Mouse (Mus musculus): Measurements from ENCODE around the gene Dmrt1.

Gene Dmrt1

DNA sequence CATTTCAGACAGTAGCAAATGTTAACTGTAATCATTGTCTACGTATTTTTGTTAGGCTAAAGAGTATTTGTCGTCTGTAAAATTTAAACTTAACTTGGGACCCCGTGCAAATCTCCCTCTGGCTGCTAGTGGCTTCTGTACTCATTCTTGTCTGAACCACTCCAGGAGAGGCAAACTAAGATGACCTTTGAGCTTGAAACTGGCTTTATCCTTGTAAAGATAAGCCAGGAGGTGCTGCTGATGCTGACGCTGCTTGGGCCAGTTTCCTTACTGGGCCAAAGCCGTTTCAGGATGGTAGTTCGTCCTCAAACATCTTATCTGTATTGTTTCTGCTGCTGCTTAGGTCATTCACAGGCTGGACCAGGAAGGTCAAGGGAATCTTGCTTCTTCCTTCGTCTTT, 64.4 kb downstream of the Dmrt1 start:
- in situ Hi-C loops (cut with MboI, MseI), result no loop called here

DNA sequence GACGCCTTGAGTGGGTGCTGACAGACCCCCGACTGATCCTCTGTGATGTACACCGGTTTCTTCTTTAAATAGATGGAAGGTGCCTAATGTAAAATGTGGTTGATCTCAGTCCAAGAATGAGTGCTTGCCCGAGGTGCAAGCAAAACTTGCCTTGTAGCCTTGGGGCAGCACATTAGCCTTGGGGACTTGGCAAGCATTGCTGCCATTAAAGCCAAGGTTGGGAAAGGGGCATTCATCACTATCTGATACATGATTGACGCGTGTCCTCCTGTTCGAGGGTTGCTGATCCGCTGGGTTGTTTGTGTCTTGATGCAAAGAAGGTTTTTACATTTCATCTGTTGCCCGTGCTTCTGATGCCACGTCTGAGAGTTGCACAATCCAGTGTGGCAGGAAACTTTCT, 69.0 kb downstream of the Dmrt1 start:
- in situ Hi-C loops (cut with MboI, MseI), result no loop called here

DNA sequence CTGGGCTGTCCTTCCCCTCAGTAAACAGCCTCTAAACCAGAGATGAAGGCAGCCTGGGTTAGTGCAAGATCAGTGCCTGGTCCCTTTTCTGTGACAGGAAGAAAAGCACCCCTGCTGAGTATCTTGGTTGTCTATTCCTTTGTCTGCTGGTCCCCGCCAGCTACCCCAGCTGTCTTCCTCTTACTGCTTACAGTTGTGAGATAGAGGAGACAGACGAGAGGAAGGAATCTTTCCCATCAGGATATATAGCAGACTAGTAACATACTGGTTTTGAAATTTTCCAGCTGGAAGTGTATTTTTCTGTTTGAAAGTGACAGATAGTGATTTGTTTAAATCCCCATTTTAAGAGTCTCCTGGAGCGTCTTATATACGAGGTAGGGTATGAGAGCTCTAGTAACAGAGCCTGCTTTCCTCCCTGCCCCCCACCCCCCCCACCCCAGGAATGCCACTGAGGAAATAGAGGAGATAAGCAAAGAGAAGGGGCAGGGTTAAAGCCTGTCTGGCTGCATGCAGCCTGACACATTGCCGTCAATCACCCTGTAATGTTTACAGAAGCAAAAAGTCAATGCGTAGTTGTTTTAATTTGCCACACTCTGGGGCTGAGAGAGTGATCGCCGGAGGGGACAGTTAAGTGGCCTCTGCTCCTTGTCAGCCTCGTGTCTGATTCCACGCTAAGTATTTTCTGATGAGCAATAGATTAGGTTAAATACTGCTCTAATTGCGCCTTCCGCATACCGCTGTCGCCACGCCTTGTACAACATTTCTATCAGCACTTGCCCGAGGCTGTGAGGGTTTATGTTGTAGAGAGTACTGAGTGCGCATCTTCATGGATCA, 69.8 kb downstream of the Dmrt1 start:
- in situ Hi-C loops (cut with MboI, MseI), result no loop called here

DNA sequence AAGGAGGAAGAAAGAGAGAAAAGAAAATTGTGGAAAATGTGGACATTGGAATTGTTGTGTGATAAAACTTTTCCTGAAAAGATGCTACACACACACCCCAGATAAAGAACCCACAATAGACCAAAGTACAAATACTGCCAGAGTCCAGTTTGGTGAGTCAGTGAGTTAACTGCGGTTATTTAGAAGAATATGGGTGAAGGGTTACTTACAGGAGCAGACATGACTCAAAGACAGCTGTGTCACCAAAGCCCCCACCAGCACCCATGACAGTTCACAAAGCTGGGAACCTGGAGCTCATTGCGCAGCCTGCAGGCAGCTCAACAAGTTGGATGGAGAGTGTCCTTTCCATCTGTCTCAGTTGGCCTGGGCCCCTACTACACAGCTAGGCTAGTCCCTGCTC, 72.9 kb downstream of the Dmrt1 start:
- in situ Hi-C loops (cut with MboI, MseI), result no loop called here

DNA sequence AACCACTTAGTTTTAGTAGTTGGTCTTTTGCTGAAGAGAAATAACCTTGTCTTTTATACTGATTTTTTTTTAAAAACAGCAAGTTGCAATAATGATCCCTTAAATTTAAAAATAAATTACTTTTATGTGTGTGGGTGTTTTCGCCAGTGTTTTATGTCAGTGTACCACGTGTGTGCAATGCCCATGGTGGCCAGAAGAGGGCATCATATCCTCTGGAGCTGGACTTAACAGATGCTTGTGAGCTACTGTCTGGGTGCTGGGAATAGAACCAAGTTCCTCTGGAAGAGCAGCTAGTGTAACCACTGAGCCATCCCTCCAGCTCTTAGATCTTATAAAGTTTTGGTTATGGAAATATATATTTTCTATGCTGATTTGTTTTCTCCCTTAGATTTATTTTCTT, 74.0 kb downstream of the Dmrt1 start:
- in situ Hi-C loops (cut with MboI, MseI), result no loop called here

DNA sequence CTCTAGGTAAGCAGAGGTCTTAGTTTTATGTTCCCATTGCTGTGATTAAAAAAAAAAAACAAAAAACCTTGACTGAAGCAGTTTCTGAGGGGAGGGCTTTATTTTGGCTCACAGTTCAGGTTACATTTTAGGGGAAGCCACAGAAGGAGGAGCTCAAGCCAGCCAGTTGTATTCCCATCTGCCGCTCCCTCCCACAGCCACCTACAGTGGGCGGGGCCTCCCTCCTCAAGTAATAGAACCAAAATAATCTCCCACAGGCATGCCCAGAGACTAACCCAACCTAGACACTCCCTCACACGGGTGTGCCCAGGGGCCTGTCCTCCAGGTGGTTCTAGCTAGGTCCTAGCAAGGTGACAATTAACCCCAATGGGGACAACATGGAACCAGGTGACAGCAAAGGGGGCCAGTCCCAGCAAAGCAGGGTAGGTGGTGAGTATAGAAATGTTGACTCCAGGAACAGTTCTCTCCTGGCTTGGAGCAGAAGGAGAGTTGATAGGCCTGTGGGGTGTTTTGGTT, 92.4 kb downstream of the Dmrt1 start:
- in situ Hi-C loops (cut with MboI, MseI), result no loop called here

DNA sequence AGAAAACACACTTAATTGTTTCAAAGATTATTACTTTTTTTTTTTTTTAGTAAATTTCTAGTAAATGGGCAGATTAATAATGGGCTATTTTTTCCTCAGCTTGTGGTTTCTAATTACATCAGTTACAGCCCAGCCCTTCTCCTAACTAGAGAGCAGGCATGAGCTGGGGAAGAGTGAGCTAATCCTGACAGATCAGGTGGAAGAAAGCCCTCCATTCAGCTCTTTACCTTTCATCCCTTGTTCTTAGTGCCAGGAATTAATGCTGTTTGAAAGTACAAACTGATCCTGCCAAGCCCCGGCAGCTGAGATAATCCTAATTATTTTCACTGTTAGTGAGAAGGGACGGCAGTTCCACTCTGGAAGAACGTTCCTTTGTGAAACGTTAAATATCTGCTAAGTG, 93.2 kb downstream of the Dmrt1 start:
- in situ Hi-C loops (cut with MboI, MseI), result no loop called here

DNA sequence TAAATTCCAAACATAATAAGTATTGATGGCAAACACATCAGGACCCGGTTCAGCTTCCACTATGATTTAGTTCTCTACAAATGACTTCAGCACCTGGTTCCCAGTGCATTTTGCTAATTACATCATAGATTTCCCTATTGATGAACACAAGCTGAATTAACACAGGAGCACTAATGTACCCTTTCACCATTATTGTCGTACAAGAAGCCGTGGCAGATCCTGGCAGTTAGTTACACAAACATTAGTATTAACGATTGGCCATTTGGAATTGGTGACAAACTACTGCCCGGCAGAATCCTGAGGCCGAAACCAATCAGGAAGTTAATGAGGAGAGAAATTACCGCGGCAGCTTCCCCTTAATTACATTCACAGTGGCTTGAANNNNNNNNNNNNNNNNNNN, 96.5 kb downstream of the Dmrt1 start:
- in situ Hi-C loops (cut with MboI, MseI), result loop anchor here (25.0 kb wide), 1 partner anchor 715 kb away; the partner anchor contains the start of gene Gm10053

DNA sequence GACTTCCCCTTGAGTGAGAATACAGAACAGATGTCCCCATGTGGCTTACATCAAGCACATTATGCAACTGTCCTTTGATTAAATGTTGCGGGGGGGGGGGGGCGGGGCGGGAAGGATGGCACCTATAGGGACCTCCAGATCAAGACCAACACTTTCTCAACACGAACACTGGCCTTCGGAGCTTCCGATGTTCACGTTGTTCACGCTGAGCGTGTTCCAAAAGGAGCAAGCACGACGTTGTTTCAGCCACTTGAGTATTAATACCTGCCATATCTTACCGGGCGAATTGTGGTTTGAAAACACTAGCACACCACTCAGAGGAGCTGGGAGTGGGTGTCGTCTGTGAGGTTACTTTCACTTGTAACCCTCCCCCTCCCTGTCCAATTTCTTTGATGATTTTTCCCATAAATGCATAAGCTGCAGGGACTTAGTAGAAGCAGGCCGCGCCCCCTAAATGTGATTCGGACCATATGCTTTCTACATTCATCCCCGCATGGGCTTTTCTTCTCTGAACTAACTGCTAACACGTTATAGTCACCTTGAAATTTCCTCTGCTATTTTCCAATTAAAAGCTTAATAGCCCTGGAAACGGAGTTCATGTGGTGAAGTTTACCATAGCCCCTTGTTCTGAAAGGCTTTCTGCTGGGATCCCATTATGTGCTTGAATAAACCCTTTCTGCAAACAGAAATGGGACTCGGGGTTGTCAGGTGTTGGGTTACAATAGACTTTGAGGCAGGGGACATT, 102.2 kb downstream of the Dmrt1 start:
- in situ Hi-C loops (cut with MboI, MseI), result loop anchor here (25.0 kb wide), 1 partner anchor 720 kb away; the partner anchor contains the start of gene Gm10053

DNA sequence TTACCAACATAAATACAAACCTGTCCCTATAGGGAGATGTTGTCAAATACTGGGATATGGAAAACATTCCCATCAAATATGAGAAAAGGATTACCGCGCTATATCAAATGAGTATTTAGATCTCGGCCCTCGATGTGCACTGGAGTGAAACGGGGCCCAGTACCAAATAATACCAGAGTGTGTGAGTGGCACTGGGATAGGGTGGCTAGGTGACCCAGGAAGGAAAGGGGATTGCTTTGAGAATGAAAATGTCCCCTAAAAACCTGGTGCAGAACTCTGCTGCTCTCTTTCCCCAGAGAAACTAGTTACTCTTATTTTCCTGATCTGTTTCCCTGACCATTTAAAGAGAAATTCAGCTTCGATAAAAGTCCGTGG, 102.8 kb downstream of the Dmrt1 start:
- in situ Hi-C loops (cut with MboI, MseI), result loop anchor here (25.0 kb wide), 1 partner anchor 721 kb away; the partner anchor contains the start of gene Gm10053

DNA sequence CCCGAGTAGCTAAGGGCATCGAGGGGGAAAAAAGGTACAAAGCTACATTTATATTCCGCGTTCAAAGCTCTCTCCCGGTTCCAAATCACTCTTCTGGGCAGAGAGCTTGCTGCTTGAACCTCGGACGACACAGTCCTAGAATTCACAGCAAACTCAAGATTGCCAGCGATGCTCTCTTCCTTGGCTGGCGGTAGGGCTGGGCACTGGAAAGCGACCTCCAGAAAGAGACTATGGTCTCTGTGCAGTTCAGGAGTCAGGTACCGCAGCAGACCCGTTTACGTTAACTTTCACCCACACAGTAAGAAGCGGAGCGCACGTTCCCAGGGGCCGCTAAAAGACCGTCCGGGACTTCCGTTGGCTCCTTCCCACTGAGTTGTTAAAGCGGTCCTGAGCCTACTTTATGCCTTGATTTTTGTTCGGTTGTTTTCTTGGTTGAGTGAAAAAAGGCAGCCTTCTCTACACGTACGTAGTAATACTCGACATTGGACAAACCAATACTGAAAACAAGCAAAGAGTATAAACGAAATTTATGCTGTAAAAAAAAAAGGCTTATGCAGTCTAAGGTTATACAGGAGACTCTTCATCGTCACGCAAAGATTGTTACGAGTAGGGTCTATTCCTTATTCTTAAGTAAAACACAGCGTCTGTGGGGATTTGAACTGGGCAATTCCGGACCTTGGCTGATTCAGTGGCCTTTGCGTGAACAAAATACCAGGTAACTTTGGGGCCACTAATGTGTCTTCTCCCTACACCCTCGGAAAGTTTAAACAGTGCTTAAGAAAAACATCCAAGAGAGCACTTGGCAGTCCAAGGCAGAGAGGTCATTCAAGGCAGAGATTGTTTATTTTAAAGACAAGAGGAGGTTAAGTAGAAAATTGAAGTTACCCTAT, 103.8 kb downstream of the Dmrt1 start:
- in situ Hi-C loops (cut with MboI, MseI), result loop anchor here (25.0 kb wide), 1 partner anchor 722 kb away; the partner anchor contains the start of gene Gm10053

DNA sequence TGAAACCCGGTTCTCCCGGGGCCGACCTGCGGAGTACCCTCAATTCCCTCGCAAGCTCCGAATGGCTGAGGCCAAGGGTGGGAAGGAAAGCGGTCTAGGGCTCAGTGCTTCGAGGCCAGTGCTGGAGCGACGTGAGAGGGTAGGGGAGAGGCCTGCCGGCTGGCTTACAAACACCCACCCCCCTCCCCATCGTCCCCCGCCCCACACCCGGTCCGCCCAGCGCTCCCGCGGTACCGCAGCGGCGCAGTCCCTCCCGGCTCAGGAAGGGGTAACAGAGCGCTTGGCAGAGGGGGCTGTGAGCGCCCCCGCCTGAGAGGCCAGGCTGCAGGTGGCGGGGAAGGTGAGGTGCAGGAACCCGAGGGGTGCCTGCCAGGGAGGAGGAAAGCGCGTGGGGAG, 104.6 kb downstream of the Dmrt1 start, which contains the start of gene Dmrt3:
Dmrt3 (plus strand) TSS at position 287 of the 396 bp plus-strand sequence.
- in situ Hi-C loops (cut with MboI, MseI), result loop anchor here (25.0 kb wide), 1 partner anchor 723 kb away; the partner anchor contains the start of gene Gm10053

DNA sequence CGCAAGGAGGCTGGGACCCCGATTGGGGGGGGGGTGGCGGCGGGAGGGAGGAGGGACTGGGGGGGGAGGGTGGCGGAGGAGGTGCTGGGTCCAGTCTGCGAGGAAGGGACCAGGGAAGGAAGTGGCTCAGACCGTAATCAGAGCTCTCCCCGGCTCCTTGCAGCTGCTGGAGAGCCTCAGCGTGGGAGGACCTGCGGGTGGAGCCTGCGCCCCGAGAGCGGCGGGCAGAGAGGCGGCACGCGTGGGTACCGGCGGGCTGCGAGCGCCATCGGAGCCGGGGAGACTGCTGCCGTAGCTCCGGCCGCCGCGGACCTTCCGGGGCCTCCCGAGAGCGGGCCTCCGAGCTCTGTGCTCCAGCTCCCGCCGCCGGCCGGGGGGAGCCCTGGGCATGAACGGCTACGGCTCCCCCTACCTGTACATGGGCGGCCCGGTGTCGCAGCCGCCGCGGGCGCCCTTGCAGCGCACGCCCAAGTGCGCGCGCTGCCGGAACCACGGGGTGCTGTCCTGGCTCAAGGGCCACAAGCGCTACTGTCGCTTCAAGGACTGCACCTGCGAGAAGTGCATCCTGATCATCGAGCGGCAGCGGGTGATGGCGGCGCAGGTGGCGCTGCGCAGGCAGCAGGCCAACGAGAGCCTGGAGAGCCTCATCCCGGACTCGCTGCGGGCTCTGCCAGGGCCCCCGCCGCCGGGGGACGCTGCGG, 105.1 kb downstream of the Dmrt1 start:
- in situ Hi-C loops (cut with MboI, MseI), result loop anchor here (25.0 kb wide), 1 partner anchor 723 kb away; the partner anchor contains the start of gene Gm10053

DNA sequence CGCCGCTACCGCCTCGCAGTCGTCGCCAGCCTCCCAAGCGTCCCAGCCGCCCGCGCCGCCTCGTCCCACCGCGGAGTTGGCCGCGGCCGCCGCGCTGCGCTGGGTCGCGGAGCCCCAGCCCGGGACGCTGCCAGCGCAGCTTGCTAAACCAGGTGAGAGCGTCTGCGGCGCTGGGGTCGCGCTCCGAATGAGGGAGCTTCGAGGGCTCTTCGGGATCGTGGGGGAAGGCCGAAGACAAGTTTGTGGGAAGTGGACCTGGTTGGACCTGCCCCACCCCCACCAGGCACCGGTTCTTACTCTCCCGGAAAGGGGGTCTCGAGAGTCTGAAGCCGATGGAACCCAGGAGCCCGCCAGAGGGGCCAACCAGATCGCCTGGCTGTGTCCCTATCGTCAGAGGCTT, 105.7 kb downstream of the Dmrt1 start:
- in situ Hi-C loops (cut with MboI, MseI), result loop anchor here (25.0 kb wide), 1 partner anchor 724 kb away; the partner anchor contains the start of gene Gm10053

DNA sequence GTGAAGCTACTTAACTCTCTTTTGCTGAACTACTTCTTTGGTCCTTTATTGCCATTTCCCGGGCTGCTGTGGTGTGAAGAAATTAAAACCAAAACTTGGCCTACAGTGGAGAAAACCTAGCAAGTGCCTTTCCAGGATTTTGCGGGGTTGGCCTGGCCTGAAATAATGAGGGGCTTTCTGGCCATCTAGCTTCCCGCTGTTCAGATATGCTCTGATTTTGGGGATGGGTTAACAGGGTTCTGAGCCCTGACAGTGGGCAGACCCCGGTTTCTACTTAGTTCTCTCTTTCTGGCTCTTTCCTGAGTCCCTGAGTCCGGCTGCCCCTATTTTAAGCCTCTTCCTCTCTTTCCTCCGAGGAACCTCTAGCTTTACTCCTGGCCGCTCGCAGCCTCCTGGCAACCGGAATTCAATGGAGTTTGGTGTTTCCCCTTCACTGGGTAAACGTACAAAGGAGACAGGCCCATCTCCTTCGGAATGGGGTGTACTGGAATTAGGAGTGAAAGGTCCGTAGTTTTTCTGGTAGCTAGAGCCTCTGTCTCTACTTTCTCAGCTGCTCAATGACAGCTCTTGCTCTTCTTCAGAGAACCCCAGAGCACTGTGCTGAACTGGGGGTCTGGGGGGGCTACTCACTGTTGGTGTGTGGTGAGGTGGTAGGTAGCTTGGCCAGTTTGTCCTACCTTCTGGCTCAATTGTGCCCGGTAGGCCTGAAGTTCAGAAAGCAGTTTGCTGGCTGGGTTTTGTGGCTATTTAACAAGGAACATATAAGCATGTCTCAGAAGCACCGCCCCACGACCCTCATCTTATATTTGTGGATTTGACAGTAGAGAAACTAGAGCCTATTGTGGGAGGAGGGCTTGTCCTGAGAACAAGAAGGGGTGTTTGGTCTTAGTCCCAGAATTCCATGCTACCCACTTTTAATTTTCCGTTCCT, 106.7 kb downstream of the Dmrt1 start:
- in situ Hi-C loops (cut with MboI, MseI), result loop anchor here (25.0 kb wide), 1 partner anchor 725 kb away; the partner anchor contains the start of gene Gm10053

DNA sequence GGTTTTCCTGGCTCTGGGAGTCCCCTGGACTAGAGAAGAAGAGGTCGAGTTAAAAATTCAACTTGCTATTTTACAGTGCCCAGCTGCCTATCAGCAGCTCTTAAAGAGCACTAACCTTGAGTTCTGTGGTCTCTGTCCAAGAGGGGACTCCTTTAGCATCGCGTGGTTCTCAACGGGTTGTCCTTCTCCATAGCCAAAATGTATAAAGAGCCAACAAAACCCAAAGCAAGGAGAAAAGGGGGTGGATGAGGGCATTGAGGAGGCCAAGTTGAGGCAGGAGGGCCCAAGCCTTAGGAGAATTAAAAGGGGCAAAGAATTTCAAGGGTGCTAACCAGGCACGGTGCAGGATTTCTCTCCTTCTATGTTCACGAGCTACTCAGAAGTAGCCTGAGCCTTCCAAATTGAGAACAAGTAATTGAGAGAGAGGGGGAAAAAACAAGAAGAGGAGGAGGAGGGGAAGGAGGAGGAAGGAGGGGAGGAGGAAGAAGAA, 107.4 kb downstream of the Dmrt1 start:
- in situ Hi-C loops (cut with MboI, MseI), result loop anchor here (25.0 kb wide), 1 partner anchor 726 kb away; the partner anchor contains the start of gene Gm10053

DNA sequence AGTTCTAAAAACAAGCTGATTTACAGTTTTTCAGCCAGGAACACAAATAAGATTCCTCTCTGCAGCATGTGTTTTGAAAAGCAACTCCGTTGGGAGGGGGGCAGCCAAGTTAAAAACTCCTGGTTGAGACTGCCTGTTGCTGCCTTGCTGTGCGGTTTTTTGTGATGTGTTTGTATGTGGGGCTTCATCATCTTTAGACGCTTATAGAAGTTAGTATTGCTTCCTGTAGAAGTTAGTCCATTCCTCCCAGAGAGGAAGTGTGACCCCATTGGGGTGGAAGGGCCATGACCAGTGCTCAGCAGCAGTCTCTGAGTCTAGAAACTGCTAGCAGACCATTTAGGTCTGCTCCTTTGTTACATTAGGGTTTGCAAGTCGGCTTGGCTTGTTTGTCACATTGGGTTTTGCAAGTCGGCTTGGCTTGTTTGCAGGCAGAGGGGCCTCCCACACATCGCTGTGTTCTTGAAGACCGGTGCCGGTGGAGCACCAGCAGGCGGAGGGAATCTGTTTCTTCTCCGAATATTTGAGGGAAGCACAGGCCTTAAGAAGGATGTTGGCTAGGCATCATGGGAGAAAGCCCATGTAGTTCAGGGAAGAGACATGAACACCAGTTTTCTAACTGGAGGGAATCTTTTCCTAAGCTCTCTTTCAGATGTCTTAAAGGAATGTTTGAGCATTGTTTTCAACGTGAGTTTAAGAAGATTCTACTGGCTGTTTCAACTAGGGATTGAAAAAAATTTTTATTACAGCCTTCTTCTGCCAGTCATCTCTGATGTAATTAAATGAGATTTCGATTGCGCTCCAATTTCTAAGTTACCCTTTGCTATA, 108.3 kb downstream of the Dmrt1 start:
- in situ Hi-C loops (cut with MboI, MseI), result loop anchor here (25.0 kb wide), 1 partner anchor 726 kb away; the partner anchor contains the start of gene Gm10053

DNA sequence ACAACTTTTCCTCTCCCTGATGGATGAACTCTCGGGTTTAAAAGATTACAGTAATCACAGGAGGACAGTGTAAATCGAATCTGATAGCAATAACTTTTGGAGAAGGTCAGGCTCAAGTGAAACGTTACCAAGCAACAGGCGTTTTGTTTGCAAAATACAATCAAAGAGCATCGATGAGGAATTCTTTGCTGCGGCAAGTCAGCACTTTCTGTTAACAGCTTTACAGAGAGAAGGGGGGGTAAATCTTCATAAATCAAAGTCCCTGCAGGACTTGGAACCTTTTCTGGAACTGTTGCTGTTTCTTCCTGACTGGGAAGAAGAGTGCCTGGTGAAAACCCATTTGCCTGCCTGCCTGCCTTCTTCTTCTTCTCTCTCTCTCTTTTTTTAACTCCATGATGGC, 110.5 kb downstream of the Dmrt1 start:
- in situ Hi-C loops (cut with MboI, MseI), result loop anchor here (25.0 kb wide), 1 partner anchor 729 kb away; the partner anchor contains the start of gene Gm10053

Measured in T-helper 2 cell (primary cell).